Mouse (Mus musculus) kidney, postnatal 25 days (tissue): Measurements from ENCODE around the gene Rpl39.
A peak's percentile ranks its signal among the peaks of the same experiment; 100 is the strongest.

ENCODE experiments used
- DNase-seq, 2 experiments: peaks; one replicate each; pipeline ENCODE4 v3.0.0; 2021; ENCODE audit warnings: mixed read lengths in 2 of 2

The Rpl39 gene

DNA sequence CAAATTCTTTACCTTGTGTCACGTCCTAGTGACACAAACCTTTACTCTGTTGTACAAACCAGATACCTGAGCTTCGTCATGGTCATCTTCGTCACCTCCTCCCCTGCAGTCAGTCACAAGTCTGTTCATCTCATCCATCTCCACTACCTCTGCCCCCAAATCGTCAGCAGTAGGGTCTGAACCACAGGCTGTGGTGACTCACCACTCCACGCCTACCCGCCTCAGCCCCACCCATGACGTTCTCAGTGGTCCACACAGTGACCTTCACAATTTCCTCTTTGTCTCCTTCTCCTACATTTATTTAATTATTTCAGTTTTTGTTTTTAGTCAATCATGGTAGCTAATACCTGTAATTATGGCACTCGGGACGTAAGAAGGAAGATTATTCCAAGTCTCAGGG is 21.3 kb downstream of the Rpl39 start:
- no peak for DNase-seq

DNA sequence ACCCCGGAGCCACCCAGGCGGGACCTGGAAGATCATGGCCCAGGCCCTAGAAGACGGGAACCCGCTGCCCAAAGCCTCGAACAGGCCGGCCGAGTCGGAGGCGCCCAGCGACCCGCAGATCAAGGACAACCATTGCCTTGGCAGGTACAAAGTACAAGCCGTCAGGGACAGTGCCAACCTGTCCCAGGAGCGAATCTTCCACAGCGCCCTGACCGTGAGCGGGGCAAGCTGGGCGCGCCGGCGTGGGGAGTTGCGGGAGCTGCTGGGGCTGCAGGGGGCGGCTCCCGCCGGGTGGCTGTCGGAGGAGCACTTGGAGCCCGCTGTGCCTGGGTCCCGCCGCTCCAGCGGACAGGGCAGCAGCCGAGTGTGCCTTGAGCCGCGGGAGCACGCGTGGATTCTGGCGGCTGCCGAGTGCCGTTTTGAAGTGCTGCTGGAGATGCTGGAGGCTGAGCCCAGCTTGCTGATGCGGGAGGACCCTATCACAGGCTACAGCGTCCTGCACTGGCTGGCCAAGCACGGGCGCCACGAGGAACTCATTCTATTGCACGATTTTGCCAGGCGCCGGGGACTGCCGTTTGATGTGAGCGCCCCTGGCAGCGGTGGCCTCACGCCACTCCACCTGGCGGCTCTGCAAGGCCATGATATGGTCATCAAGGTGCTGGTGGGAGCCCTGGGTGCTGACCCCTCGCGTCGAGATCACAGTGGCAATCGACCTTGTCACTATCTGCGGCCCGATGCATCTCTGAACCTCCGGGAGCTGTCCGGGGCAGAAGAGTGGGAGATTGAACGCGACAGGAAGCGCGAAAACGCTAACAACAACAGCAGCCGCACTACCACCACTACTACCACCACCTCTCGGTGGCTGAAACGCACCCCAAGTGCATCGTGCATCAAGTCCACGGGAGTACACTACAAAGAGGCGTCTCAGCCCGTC is 36.0 kb downstream of the Rpl39 start:
- peak; percentile 1 to 40 for DNase-seq

- peak in 1 of 2 experiments; percentile 37 for DNase-seq
These were observed 36.9 kb downstream of the Rpl39 start, which contains the start of gene Sowahd for GRCm38 (mm10) chrX:37048066-37048889. Gene Sowahd, plus strand, starts transcription at chrX:37048845.

- peak; percentile 40 to 60 for DNase-seq
These were observed 42.5 kb downstream of the Rpl39 start for GRCm38 (mm10) chrX:37042726-37043125.
